Mouse (Mus musculus) embryo, embryonic 11.5 days (tissue): ENCODE data around the gene Dhx29.
"Not testable (repeated sequence)": the region's sequence is repeated elsewhere in the genome, so short reads cannot be mapped to it uniquely, and the experiment has no call there.

ENCODE experiments used
- DNase-seq: peaks from one replicate; pipeline ENCODE4 v3.0.0-alpha.2; 2012; ENCODE audit warnings: low read depth, low spot score

Gene Dhx29

GRCm38 (mm10) chr13:112986451-112986950, 59.2 kb downstream of the Dhx29 start:
- DNase-seq: no peak

GRCm38 (mm10) chr13:112987532-112987943, 60.3 kb downstream of the Dhx29 start, which contains the start of gene Ccno:
TSS of gene Ccno (plus strand) at chr13:112987802.
- peak; percentile 84 for DNase-seq

- DNase-seq: no peak
Measured at GRCm38 (mm10) chr13:112987991-112988390, 60.7 kb downstream of the Dhx29 start.

GRCm38 (mm10) chr13:112988866-112989265, 61.6 kb downstream of the Dhx29 start:
- no peak for DNase-seq

- DNase-seq: no peak
Measured at GRCm38 (mm10) chr13:112989541-112989940, 62.3 kb downstream of the Dhx29 start.

GRCm38 (mm10) chr13:112990346-112990745, 63.1 kb downstream of the Dhx29 start:
- DNase-seq: no peak

GRCm38 (mm10) chr13:112993531-112994152, 66.4 kb downstream of the Dhx29 start, which contains the start of gene Mcidas:
TSS of gene Mcidas (plus strand) at chr13:112993845.
- no peak for DNase-seq

GRCm38 (mm10) chr13:112994191-112994590, 66.9 kb downstream of the Dhx29 start:
- no peak for DNase-seq

- DNase-seq: no peak
Measured at GRCm38 (mm10) chr13:112996407-112996806, 69.2 kb downstream of the Dhx29 start.

- DNase-seq: no peak
Measured at GRCm38 (mm10) chr13:112997369-112997768, 70.1 kb downstream of the Dhx29 start.

GRCm38 (mm10) chr13:112998427-112999201, 71.4 kb downstream of the Dhx29 start:
- DNase-seq: no peak

- no peak for DNase-seq
Measured at GRCm38 (mm10) chr13:113000090-113000489, 72.8 kb downstream of the Dhx29 start.

- no peak for DNase-seq
Measured at GRCm38 (mm10) chr13:113000576-113001318, 73.5 kb downstream of the Dhx29 start.

- no peak for DNase-seq
Measured at GRCm38 (mm10) chr13:113012683-113013082, 85.4 kb downstream of the Dhx29 start.

- not testable (repeated sequence) for DNase-seq
Measured at GRCm38 (mm10) chr13:113013174-113013953, 86.1 kb downstream of the Dhx29 start.
